In the genomic region with DNA sequence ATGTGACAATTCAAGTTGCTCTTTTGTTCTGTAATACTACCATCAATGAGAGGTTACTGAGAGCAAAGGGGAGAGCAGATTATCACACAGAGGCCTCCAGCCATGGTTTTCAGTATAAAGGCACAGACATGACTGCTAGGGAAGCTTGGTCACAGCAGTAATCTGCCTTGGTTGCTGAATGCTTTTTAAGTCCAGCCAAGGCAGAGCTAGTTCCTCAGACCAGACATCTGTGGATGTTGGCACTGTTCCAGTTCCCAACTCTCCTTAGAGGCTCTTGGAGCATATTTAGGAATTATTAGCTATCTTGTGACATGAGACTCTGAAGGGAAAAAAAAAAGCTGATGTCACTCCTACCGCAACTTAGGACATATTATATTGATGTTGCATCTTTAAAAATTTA, we compare ENCODE assay signal across 11 mouse cellular contexts.
DNase-seq lines count a peak whose midpoint lies in the region; ATAC-seq and TF ChIP-seq lines count a peak whose summit lies in the region.
"Had no signal": no experiment of that assay in that cellular context is flagged by ENCODE, and none has a peak within 500 bp of the region (broad histone marks: within the 10 kb centered on the region; RNA-seq: fewer than 3 reads in every experiment).

No protein-coding gene starts in this region.

- no peaks in the 10 kb centered on the region for H3K36me3 ChIP-seq in kidney, postnatal 0 days (ENCODE audit: insufficient read depth, low read length)
- H3K36me3 ChIP-seq in kidney, embryonic 15.5 days: no peaks in the 10 kb centered on the region
- no peaks in the 10 kb centered on the region for H3K36me3 ChIP-seq in liver, embryonic 11.5 days (ENCODE audit: control insufficient read depth, insufficient read depth, low read length)
- H3K36me3 ChIP-seq: embryonic facial prominence, embryonic 12.5 days; liver, embryonic 12.5 days had no signal

- DNase-seq in gastrocnemius, postnatal 10 days: peak; percentile 13
- no peak for DNase-seq in gastrocnemius, postnatal 25 days
- peak; percentile 32 for DNase-seq in kidney, postnatal 0 days (ENCODE audit: low spot score)
- peak; percentile 6 for DNase-seq in 3T3-L1 (ENCODE audit: low read depth, low spot score)
- peak; percentile 4 for DNase-seq in Muller cell, postnatal 12 days (ENCODE audit: inconsistent ontology term)
- DNase-seq in liver, embryonic 11.5 days (ENCODE audit: low spot score): no peak
- DNase-seq: right cerebral cortex, postnatal 4 days had no signal

- 69% methylated on average over 1 of the region's 1 CpGs for WGBS in kidney, postnatal 0 days
- WGBS in kidney, embryonic 15.5 days: 60% methylated on average over 1 of the region's 1 CpGs
- WGBS in liver, embryonic 11.5 days: 77% methylated on average over 1 of the region's 1 CpGs

- no peak for ATAC-seq in kidney, postnatal 0 days (replicated peaks; ENCODE audit: low FRiP score, low read depth)
- ATAC-seq in kidney, embryonic 15.5 days (replicated peaks; ENCODE audit: low FRiP score): no peak
- no peak for ATAC-seq in liver, embryonic 11.5 days (replicated peaks; ENCODE audit: low FRiP score)
- ATAC-seq: liver, embryonic 12.5 days had no signal

- no peak overlapping the region for H3K4me3 ChIP-seq in kidney, postnatal 0 days (replicated peaks; ENCODE audit: low read depth, low read length)
- H3K4me3 ChIP-seq in kidney, embryonic 15.5 days (replicated peaks): no peak overlapping the region
- no peak overlapping the region for H3K4me3 ChIP-seq in liver, embryonic 11.5 days (ENCODE audit: low read depth, low read length)
- H3K4me3 ChIP-seq: embryonic facial prominence, embryonic 12.5 days; liver, embryonic 12.5 days had no signal

- H3K4me2 ChIP-seq in kidney, postnatal 0 days (ENCODE audit: low read length): no peak overlapping the region
- no peak overlapping the region for H3K4me2 ChIP-seq in kidney, embryonic 15.5 days
- no peak overlapping the region for H3K4me2 ChIP-seq in liver, embryonic 11.5 days
- H3K4me2 ChIP-seq: embryonic facial prominence, embryonic 12.5 days; liver, embryonic 12.5 days had no signal

- H3K9ac ChIP-seq in kidney, postnatal 0 days (ENCODE audit: low read depth, low read length): no peak overlapping the region
- no peak overlapping the region for H3K9ac ChIP-seq in kidney, embryonic 15.5 days
- no peak overlapping the region for H3K9ac ChIP-seq in liver, embryonic 11.5 days (ENCODE audit: low read depth, low read length)
- H3K9ac ChIP-seq: embryonic facial prominence, embryonic 12.5 days; liver, embryonic 12.5 days had no signal

- H3K27me3 ChIP-seq in kidney, postnatal 0 days (ENCODE audit: insufficient read depth, low read length): no peaks in the 10 kb centered on the region; the same call in 1 of the 2 replicates
- H3K27me3 ChIP-seq in kidney, embryonic 15.5 days: peaks cover 4% of the 10 kb centered on the region; the same call in 1 of the 2 replicates
- H3K27me3 ChIP-seq in liver, embryonic 11.5 days (replicated peaks; ENCODE audit: control insufficient read depth, insufficient read depth, low read length): no peaks in the 10 kb centered on the region
- H3K27me3 ChIP-seq: liver, embryonic 12.5 days had no signal

- no peak for TF ChIP-seq CTCF in kidney, postnatal 0 days (IDR thresholded peaks at IDR 0.05; ENCODE audit: low read depth)

- H3K27ac ChIP-seq in kidney, postnatal 0 days: no peak overlapping the region
- no peak overlapping the region for H3K27ac ChIP-seq in kidney, embryonic 15.5 days
- H3K27ac ChIP-seq in liver, embryonic 11.5 days (ENCODE audit: low read depth, low read length): no peak overlapping the region
- H3K27ac ChIP-seq: embryonic facial prominence, embryonic 12.5 days; liver, embryonic 12.5 days; stomach, postnatal 0 days had no signal

- H3K4me1 ChIP-seq in kidney, postnatal 0 days (replicated peaks; ENCODE audit: insufficient read depth, low read length): 0 out of 2 replicates have a peak, but pooled peaks cover 9% of the 10 kb centered on the region
- peaks cover 12% of the 10 kb centered on the region; the same call in 1 of the 2 replicates for H3K4me1 ChIP-seq in kidney, embryonic 15.5 days
- H3K4me1 ChIP-seq in liver, embryonic 11.5 days (replicated peaks; ENCODE audit: control insufficient read depth, insufficient read depth, low read length): no peaks in the 10 kb centered on the region
- H3K4me1 ChIP-seq: liver, embryonic 12.5 days had no signal

- no peaks in the 10 kb centered on the region for H3K9me3 ChIP-seq in kidney, postnatal 0 days (replicated peaks; ENCODE audit: low read length)
- no peaks in the 10 kb centered on the region for H3K9me3 ChIP-seq in kidney, embryonic 15.5 days (replicated peaks)
- no peaks in the 10 kb centered on the region for H3K9me3 ChIP-seq in liver, embryonic 11.5 days (ENCODE audit: control insufficient read depth, low read length)
- H3K9me3 ChIP-seq: embryonic facial prominence, embryonic 12.5 days; liver, embryonic 12.5 days had no signal

Comparison
In these comparisons a context has a peak if more than half of its experiments do, and no peak if none do; other contexts are left out.
1. DNase-seq: peak in gastrocnemius, postnatal 10 days (single experiment), kidney, postnatal 0 days (single experiment), 3T3-L1 (single experiment) and Muller cell, postnatal 12 days (single experiment); none in gastrocnemius, postnatal 25 days (single experiment) and liver, embryonic 11.5 days (single experiment).